Mouse (Mus musculus) olfactory bulb, adult 2 months (tissue): ENCODE measurements around the gene Acp5.

Experiments
- CTCF ChIP-seq: fragments of 200-500 bp; IDR thresholded peaks from 2 replicates; pipeline ENCODE4 v1.5.1; 2012; ENCODE audit warnings: low read depth, mild to moderate bottlenecking, low read length, moderate library complexity; ENCODE audit not compliant: insufficient read depth
- POLR2A ChIP-seq: fragments of 200-500 bp; IDR thresholded peaks from 2 replicates; pipeline ENCODE4 v1.6.1; 2012; ENCODE audit warnings: mild to moderate bottlenecking, low read depth, low read length, moderate library complexity; ENCODE audit not compliant: insufficient read depth

GRCm38 (mm10) chr9:22125246-22126027 is 10.1 kb downstream of the Acp5 start:
- no peak for TF ChIP-seq CTCF
- TF ChIP-seq POLR2A, result no peak
